In the genomic region with DNA sequence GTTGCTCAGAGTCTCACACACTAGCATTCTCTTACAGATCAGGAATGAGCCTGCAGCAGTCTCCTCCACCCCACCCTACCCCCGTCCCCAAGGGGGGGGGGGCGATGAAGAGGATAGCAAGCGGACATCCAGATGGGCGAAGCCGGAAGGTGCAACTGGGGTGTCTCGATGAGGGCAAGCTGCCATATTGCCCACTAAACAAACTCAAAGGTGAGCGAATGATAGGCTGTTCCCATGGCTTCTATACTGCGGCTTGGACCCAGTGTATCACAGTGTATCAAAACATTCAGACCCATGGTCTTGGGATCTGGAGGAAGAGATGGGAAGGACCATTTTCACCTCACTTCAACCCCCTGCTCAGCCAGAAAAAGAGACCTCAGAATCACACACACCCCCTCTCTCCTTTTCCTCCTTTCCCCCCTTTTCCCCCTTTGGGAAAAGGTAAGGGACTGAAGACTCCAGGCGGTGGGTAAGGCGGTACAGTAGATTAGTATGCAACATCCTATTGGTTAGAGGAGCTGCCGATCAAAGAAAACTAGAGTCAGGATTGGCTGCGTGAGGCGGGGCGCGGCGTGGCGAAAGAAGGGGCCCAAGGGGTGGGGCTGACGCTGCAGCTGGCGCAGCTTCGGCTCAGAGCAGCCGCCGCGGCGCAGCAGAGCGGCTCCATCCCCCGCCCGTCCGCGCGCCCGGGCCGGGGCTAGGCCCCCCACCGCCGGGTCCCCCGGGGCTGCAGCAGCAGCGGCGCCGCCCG, we compare ENCODE assay signal across 8 mouse cellular contexts. TPM values are rescaled to one million over a fixed set of nuclear protein-coding genes. Genes with fewer than 3 reads are reported as not detected.
DNase-seq lines count a peak whose midpoint lies in the region; ATAC-seq and TF ChIP-seq lines count a peak whose summit lies in the region.

Cdk5r2 (plus strand) TSS at position 629 of the 751 bp plus-strand sequence.

- CTCF ChIA-PET in Patski (lab: Charles Lee): no interaction called here

- H3K4me2 ChIP-seq in hindbrain, embryonic 15.5 days: peak within 1 kb of the TSS; percentile 82

- no peaks in the 10 kb centered on the region for H3K36me3 ChIP-seq in hindbrain, embryonic 15.5 days

- POLR2A ChIA-PET in Patski (lab: Charles Lee): no interaction called here

- H3K4me3 ChIP-seq in hindbrain, embryonic 15.5 days: peak within 1 kb of the TSS; percentile 88

- DNase-seq in Patski (ENCODE audit: low read depth, low spot score): peak; percentile 9
- peak; percentile 95 to 96 for DNase-seq in cerebellum, postnatal 25 days
- peak; percentile 88 for DNase-seq in gastrocnemius, adult 18-20 months (ENCODE audit: low spot score)
- DNase-seq in layer of hippocampus, postnatal 25 days (ENCODE audit: extremely low spot score in 1 of 2, low spot score in 1 of 2): peak; percentile 81 to 82
- peak; percentile 91 for DNase-seq in lung, postnatal 10 days
- DNase-seq in retina, adult 2 months (ENCODE audit: low read depth, low spot score): peak; percentile 99
- DNase-seq in thymus, postnatal 14 days: peak; percentile 82

- H3K27ac ChIP-seq in hindbrain, embryonic 15.5 days (replicated peaks): peak within 1 kb of the TSS; percentile 89

- ATAC-seq in Patski: no peak
- peak; percentile 91 for ATAC-seq in hindbrain, embryonic 15.5 days (ENCODE audit: low FRiP score, low read depth)

- H3K27me3 ChIP-seq in Patski: peaks cover 69% of the 10 kb centered on the region
- no peaks in the 10 kb centered on the region for H3K27me3 ChIP-seq in hindbrain, embryonic 15.5 days

- in situ Hi-C loops in Patski (cut with MboI; ENCODE audit: low pct_unique_long_range_greater_than_20kb): no loop called here

- peaks cover 45% of the 10 kb centered on the region for H3K4me1 ChIP-seq in hindbrain, embryonic 15.5 days (replicated peaks)

- peak within 1 kb of the TSS; percentile 98 for H3K9ac ChIP-seq in hindbrain, embryonic 15.5 days

- H3K9me3 ChIP-seq in hindbrain, embryonic 15.5 days: no peaks in the 10 kb centered on the region

- 1% methylated on average over 36 of the region's 39 CpGs for WGBS in hindbrain, embryonic 15.5 days

- TF ChIP-seq CTCF in Patski (IDR thresholded peaks at IDR 0.05): no peak

RNA-seq across cellular contexts. Expression of gene Cdk5r2, which starts in this region (rescaled TPM):
- not detected for polyA plus RNA-seq in Patski (2021)
- total RNA-seq in gastrocnemius, adult 18-20 months (2021): not detected
- polyA plus RNA-seq in hindbrain, embryonic 15.5 days (2015; fragmentation: Nextera tagmentation; extraction: Ambion mirVana): 11.1 and 12.4 TPM in 2 replicates
- total RNA-seq in layer of hippocampus, postnatal 25 days (2021): 100 to 1,000 TPM; 224 to 251 TPM

Comparison
In these comparisons a context has a peak if more than half of its experiments do, and no peak if none do; other contexts are left out.
1. RNA of gene Cdk5r2 (total RNA-seq): 224 to 251 TPM in layer of hippocampus, postnatal 25 days; not detected in gastrocnemius, adult 18-20 months; every median in the first group is over 100 times any median in the second.
2. RNA of gene Cdk5r2 (polyA plus RNA-seq): 11.1 to 12.4 TPM in hindbrain, embryonic 15.5 days; not detected in Patski (single experiment); every median in the first group is over 10 times any median in the second.
3. Peak in DNase-seq in Patski; RNA of the gene not detected or under 1 TPM.
4. Peak in DNase-seq in gastrocnemius, adult 18-20 months; RNA of the gene not detected or under 1 TPM.
5. DNase-seq: peak in every context shown above with its lines; median percentile 99 in retina, adult 2 months; 96 in cerebellum, postnatal 25 days; 91 in lung, postnatal 10 days; 88 in gastrocnemius, adult 18-20 months; 82 in thymus, postnatal 14 days; 82 in layer of hippocampus, postnatal 25 days; 9 in Patski.